Mouse (Mus musculus) G1E (cell line): ENCODE measurements around the gene Mapt.

Experiments used
- CTCF ChIP-seq: IDR thresholded peaks from 2 replicates; pipeline ENCODE4 v1.5.1; 2012; ENCODE audit warnings: low read depth, low read length, inconsistent platforms, mixed read lengths
- GATA1 ChIP-seq: IDR thresholded peaks from 2 replicates; pipeline ENCODE4 v1.6.1; 2012; ENCODE audit warnings: borderline replicate concordance, low read length, inconsistent platforms, mixed read lengths
- GATA2 ChIP-seq: IDR thresholded peaks from 2 replicates; pipeline ENCODE4 v1.6.1; 2012; ENCODE audit warnings: low read depth, low read length, inconsistent platforms, borderline replicate concordance
- TAL1 ChIP-seq: conservative IDR thresholded peaks from 2 replicates; pipeline ENCODE4 v1.6.1; 2012; ENCODE audit warnings: low read depth, low read length, inconsistent platforms, mixed read lengths

DNA sequence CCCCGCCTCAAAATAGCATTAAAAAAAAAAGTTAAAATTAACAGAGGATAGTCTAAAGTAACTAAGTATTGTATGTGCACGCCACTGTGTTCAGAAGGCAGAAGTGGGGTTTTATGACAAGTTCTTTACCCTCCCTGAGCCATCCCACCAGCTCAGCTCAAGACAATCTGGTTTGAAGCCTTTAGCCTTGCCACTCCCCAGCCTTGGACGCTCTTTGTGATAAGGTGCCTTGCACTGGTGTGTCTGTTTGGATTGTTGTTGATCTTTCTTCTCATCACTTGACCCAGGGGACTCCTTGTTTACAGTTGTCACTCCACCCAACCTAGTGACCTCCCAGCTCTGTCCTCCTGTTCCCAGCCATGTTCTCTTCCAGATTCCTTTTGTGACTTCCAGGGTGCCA, 86.4 kb downstream of the Mapt start:
- TF ChIP-seq CTCF, result no peak
- TF ChIP-seq TAL1, result no peak
- TF ChIP-seq GATA1, result no peak
- no peak for TF ChIP-seq GATA2
